Mouse (Mus musculus): ENCODE data around the gene Casc4. TPM values are rescaled to one million over a fixed set of nuclear protein-coding genes. Genes with fewer than 3 reads are reported as not detected.

Casc4 gene
- polyA plus RNA-seq (2015; fragmentation: Nextera tagmentation; extraction: Ambion mirVana): 15.0 and 20.2 TPM in 2 replicates

DNA sequence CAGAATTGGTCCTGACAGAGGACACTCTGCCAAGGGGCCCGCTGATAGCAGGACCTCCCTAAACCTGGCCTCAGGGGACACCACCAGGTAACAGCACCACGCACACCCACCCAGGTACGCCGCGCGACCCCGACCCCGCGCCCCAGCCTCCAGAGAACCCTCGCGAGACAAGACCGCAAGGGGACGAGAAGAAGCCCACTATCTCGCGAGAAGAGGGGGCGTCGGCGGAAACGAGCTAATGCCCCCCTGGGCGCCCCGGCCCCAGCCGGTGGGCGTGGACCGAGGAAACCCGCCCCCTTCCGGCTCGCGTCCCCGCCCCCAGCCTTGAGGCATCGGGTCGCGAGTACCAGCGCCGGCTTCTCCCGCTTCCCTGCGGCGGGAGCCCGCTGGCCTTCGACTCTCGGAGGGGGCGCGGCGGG, at the start of gene Casc4:
Gene Casc4 (plus strand): TSS at position 339 of the 419 bp plus-strand sequence.
- Histone ChIP-seq H3K4me1 (ENCODE audit: insufficient read depth, low read length) (peaks cover 7% of the 10 kb centered on the region; the same call in 1 of the 2 replicates), H3K36me3 (ENCODE audit: insufficient read depth, low read length) (no peaks in the 10 kb centered on the region), H3K27ac (ENCODE audit: low read length) (peak within 1 kb of the TSS; percentile 51), H3K4me2 (replicated peaks; ENCODE audit: low read depth, low read length) (peak within 1 kb of the TSS; percentile 87), H3K9me3 (ENCODE audit: low read length) (no peaks in the 10 kb centered on the region), H3K4me3 (ENCODE audit: low read length) (peak within 1 kb of the TSS; percentile 89), H3K9ac (replicated peaks; ENCODE audit: low read length) (peak within 1 kb of the TSS; percentile 90), H3K27me3 (ENCODE audit: insufficient read depth, low read length) (no peaks in the 10 kb centered on the region)
- under 1% methylated on average over 39 of the region's 43 CpGs for WGBS
- ATAC-seq (ENCODE audit: low FRiP score, low TSS enrichment): peak; percentile 98

GRCm38 (mm10) chr2:121821787-121822186, 45.0 kb upstream of the Casc4 start:
- Histone ChIP-seq H3K4me3 (ENCODE audit: low read length) (no peak overlapping the region), H3K36me3 (ENCODE audit: insufficient read depth, low read length) (no peaks in the 10 kb centered on the region), H3K9ac (replicated peaks; ENCODE audit: low read length) (no peak overlapping the region), H3K27ac (ENCODE audit: low read length) (no peak overlapping the region), H3K4me2 (replicated peaks; ENCODE audit: low read depth, low read length) (no peak overlapping the region), H3K27me3 (ENCODE audit: insufficient read depth, low read length) (no peaks in the 10 kb centered on the region), H3K9me3 (ENCODE audit: low read length) (0 out of 2 replicates have a peak, but pooled peaks cover 3% of the 10 kb centered on the region), H3K4me1 (ENCODE audit: insufficient read depth, low read length) (no peaks in the 10 kb centered on the region)
- ATAC-seq (ENCODE audit: low FRiP score, low TSS enrichment): no peak
- WGBS: 92% methylated on average over 7 of the region's 7 CpGs

GRCm38 (mm10) chr2:121824653-121825052, 42.1 kb upstream of the Casc4 start:
- WGBS: 65% methylated on average over 5 of the region's 5 CpGs
- Histone ChIP-seq H3K27me3 (ENCODE audit: insufficient read depth, low read length) (no peaks in the 10 kb centered on the region), H3K36me3 (ENCODE audit: insufficient read depth, low read length) (no peaks in the 10 kb centered on the region), H3K27ac (ENCODE audit: low read length) (no peak overlapping the region), H3K9me3 (ENCODE audit: low read length) (0 out of 2 replicates have a peak, but pooled peaks cover 3% of the 10 kb centered on the region), H3K4me3 (ENCODE audit: low read length) (no peak overlapping the region), H3K4me1 (ENCODE audit: insufficient read depth, low read length) (no peaks in the 10 kb centered on the region), H3K9ac (replicated peaks; ENCODE audit: low read length) (no peak overlapping the region), H3K4me2 (replicated peaks; ENCODE audit: low read depth, low read length) (no peak overlapping the region)
- no peak for ATAC-seq (ENCODE audit: low FRiP score, low TSS enrichment)

GRCm38 (mm10) chr2:121826189-121826588, 40.6 kb upstream of the Casc4 start:
- Histone ChIP-seq H3K27me3 (ENCODE audit: insufficient read depth, low read length) (no peaks in the 10 kb centered on the region), H3K9me3 (ENCODE audit: low read length) (0 out of 2 replicates have a peak, but pooled peaks cover 3% of the 10 kb centered on the region), H3K9ac (replicated peaks; ENCODE audit: low read length) (no peak overlapping the region), H3K36me3 (ENCODE audit: insufficient read depth, low read length) (no peaks in the 10 kb centered on the region), H3K4me3 (ENCODE audit: low read length) (no peak overlapping the region), H3K4me1 (ENCODE audit: insufficient read depth, low read length) (no peaks in the 10 kb centered on the region), H3K4me2 (replicated peaks; ENCODE audit: low read depth, low read length) (no peak overlapping the region), H3K27ac (ENCODE audit: low read length) (no peak overlapping the region)
- 62% methylated on average over 2 of the region's 2 CpGs for WGBS
- ATAC-seq (ENCODE audit: low FRiP score, low TSS enrichment): no peak

DNA sequence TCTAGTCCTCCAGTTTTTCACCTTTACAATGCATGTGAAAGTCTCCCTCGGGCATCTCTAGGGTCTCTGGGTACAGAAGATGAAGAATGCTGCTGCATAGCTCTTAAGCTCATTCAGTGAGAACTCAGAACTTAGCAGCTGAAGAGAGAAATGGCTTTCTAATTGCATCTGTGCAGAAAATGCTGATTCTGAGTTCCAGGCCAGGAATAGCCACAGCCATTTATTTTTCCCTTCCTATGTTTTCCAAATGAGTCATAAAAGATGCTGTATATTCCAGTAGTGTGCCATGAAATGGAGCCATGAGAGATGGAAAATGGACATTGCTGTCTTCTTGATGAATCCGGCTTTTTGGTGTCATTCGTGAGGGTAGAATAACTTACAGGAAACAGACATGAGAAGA, 38.4 kb upstream of the Casc4 start:
- 79% methylated on average over 3 of the region's 3 CpGs for WGBS
- H3K9me3 ChIP-seq (ENCODE audit: low read length): no peaks in the 10 kb centered on the region
- no peaks in the 10 kb centered on the region for H3K27me3 ChIP-seq (ENCODE audit: insufficient read depth, low read length)
- no peak overlapping the region for H3K27ac ChIP-seq (ENCODE audit: low read length)
- H3K9ac ChIP-seq (replicated peaks; ENCODE audit: low read length): no peak overlapping the region
- no peaks in the 10 kb centered on the region for H3K36me3 ChIP-seq (ENCODE audit: insufficient read depth, low read length)
- H3K4me1 ChIP-seq (ENCODE audit: insufficient read depth, low read length): no peaks in the 10 kb centered on the region
- H3K4me3 ChIP-seq (ENCODE audit: low read length): no peak overlapping the region
- H3K4me2 ChIP-seq (replicated peaks; ENCODE audit: low read depth, low read length): no peak overlapping the region
- no peak for ATAC-seq (ENCODE audit: low FRiP score, low TSS enrichment)

DNA sequence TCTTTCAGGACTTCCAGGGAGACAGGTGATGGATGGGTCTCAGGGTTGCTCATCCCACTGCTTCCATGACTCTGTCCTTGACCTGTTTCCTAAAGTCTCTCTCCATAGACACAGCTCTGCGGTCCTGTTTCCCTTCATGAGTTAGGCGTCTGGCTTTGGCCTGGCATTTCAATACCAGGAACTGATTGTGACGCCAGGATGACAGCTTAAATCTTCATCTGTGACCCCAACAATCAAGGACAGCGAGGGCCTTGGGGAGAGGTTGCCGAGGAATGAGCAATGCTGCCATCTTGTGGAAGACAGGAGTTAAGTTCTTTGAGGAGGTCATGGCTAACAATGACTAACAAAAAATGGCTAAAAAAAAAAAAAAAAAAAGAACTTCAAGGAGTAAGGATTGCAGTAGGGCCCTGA, 34.3 kb upstream of the Casc4 start:
- Histone ChIP-seq H3K4me3 (ENCODE audit: low read length) (no peak overlapping the region), H3K27me3 (ENCODE audit: insufficient read depth, low read length) (no peaks in the 10 kb centered on the region), H3K9me3 (ENCODE audit: low read length) (no peaks in the 10 kb centered on the region), H3K4me2 (replicated peaks; ENCODE audit: low read depth, low read length) (no peak overlapping the region), H3K27ac (ENCODE audit: low read length) (no peak overlapping the region), H3K9ac (replicated peaks; ENCODE audit: low read length) (no peak overlapping the region), H3K36me3 (ENCODE audit: insufficient read depth, low read length) (no peaks in the 10 kb centered on the region), H3K4me1 (ENCODE audit: insufficient read depth, low read length) (no peaks in the 10 kb centered on the region)
- ATAC-seq (ENCODE audit: low FRiP score, low TSS enrichment): no peak
- 11% methylated on average over 5 of the region's 5 CpGs for WGBS

DNA sequence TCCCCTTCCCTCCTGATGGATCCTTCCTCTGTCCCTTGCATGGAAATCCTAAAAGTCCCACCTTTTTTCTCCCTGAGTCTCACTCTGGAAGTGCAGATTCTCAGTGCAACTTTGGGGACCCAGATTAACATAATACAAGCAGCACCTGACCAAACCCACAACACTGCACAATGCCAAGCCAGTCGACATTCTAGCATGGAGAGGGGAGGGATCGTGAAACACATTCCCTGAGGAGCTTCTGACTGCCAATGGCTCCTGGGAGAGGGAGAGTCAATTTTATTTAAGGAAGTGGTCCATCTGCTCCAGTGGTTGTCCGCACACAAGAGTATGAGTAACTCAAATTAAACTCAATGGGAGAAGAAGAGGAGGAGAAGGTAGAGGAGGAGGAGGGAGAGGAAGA, 31.8 kb upstream of the Casc4 start:
- Histone ChIP-seq H3K9ac (replicated peaks; ENCODE audit: low read length) (no peak overlapping the region), H3K4me1 (ENCODE audit: insufficient read depth, low read length) (no peaks in the 10 kb centered on the region), H3K27me3 (ENCODE audit: insufficient read depth, low read length) (no peaks in the 10 kb centered on the region), H3K9me3 (ENCODE audit: low read length) (peaks cover 6% of the 10 kb centered on the region), H3K36me3 (ENCODE audit: insufficient read depth, low read length) (no peaks in the 10 kb centered on the region), H3K4me3 (ENCODE audit: low read length) (no peak overlapping the region), H3K27ac (ENCODE audit: low read length) (no peak overlapping the region), H3K4me2 (replicated peaks; ENCODE audit: low read depth, low read length) (no peak overlapping the region)
- no peak for ATAC-seq (ENCODE audit: low FRiP score, low TSS enrichment)
- 40% methylated on average over 3 of the region's 3 CpGs for WGBS

- Histone ChIP-seq H3K9ac (replicated peaks; ENCODE audit: low read length) (no peak overlapping the region), H3K4me2 (replicated peaks; ENCODE audit: low read depth, low read length) (no peak overlapping the region), H3K9me3 (ENCODE audit: low read length) (peaks cover 6% of the 10 kb centered on the region), H3K4me1 (ENCODE audit: insufficient read depth, low read length) (no peaks in the 10 kb centered on the region), H3K27ac (ENCODE audit: low read length) (no peak overlapping the region), H3K36me3 (ENCODE audit: insufficient read depth, low read length) (no peaks in the 10 kb centered on the region), H3K4me3 (ENCODE audit: low read length) (no peak overlapping the region), H3K27me3 (ENCODE audit: insufficient read depth, low read length) (no peaks in the 10 kb centered on the region)
- no peak for ATAC-seq (ENCODE audit: low FRiP score, low TSS enrichment)
- WGBS: 95% methylated on average over 3 of the region's 3 CpGs
Observed at GRCm38 (mm10) chr2:121841453-121841852, 25.3 kb upstream of the Casc4 start.

DNA sequence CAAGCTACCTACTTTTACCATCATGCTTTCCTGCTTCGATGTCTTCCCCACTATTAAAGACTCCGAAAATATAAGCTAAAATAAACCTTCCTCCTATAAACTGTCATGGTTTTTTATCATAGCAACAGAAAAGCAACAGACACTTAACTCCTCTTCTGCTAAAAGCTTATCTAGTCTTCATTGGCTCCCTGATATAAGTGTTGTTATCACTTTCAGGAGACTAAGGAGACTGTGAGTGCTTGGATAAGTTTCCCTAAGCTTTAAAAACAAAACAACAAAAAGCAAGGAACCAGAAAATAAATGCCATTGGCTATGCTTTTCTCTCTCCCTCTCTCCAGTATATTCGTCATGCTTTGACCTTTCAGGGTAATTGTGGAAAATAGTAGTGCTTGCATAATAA, 24.5 kb upstream of the Casc4 start:
- no peak overlapping the region for H3K27ac ChIP-seq (ENCODE audit: low read length)
- no peaks in the 10 kb centered on the region for H3K4me1 ChIP-seq (ENCODE audit: insufficient read depth, low read length)
- H3K36me3 ChIP-seq (ENCODE audit: insufficient read depth, low read length): no peaks in the 10 kb centered on the region
- 69% methylated on average over 3 of the region's 3 CpGs for WGBS
- H3K9ac ChIP-seq (replicated peaks; ENCODE audit: low read length): no peak overlapping the region
- no peak overlapping the region for H3K4me2 ChIP-seq (replicated peaks; ENCODE audit: low read depth, low read length)
- peaks cover 6% of the 10 kb centered on the region for H3K9me3 ChIP-seq (ENCODE audit: low read length)
- no peak for ATAC-seq (ENCODE audit: low FRiP score, low TSS enrichment)
- no peaks in the 10 kb centered on the region for H3K27me3 ChIP-seq (ENCODE audit: insufficient read depth, low read length)
- H3K4me3 ChIP-seq (ENCODE audit: low read length): no peak overlapping the region

DNA sequence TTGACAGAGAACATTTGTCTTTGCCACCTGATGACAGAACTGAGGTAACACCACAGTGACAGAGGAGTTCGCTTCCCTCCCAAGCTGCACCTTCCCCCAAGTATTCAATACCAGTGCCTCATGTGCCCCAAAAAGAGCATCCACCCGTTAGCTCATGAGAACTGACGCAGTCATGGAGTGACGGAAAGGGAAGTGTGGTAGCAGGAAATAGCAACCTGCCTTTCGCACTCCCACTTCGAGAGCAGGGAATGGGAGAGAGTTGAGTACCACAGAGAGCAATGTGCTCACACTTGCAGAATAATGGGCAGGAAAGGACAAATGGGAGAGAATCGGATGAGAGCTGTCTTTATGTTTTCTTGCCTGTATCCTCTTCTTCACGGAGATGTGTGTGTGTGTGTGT, 20.7 kb upstream of the Casc4 start:
- no peak for ATAC-seq (ENCODE audit: low FRiP score, low TSS enrichment)
- whole genome bisulfite sequencing: 56% methylated on average over 8 of the region's 8 CpGs

More for the DNA sequence above, 20.7 kb upstream of the Casc4 start:
- no peaks in the 10 kb centered on the region for H3K9me3 ChIP-seq (ENCODE audit: low read length)
- H3K4me1 ChIP-seq (ENCODE audit: insufficient read depth, low read length): no peaks in the 10 kb centered on the region
- no peaks in the 10 kb centered on the region for H3K27me3 ChIP-seq (ENCODE audit: insufficient read depth, low read length)
- H3K4me3 ChIP-seq (ENCODE audit: low read length): no peak overlapping the region
- H3K9ac ChIP-seq (replicated peaks; ENCODE audit: low read length): no peak overlapping the region
- no peaks in the 10 kb centered on the region for H3K36me3 ChIP-seq (ENCODE audit: insufficient read depth, low read length)
- no peak overlapping the region for H3K4me2 ChIP-seq (replicated peaks; ENCODE audit: low read depth, low read length)
- no peak overlapping the region for H3K27ac ChIP-seq (ENCODE audit: low read length)

All from kidney, embryonic 16.5 days (tissue).